Mouse (Mus musculus) cerebellum, postnatal 10 days (tissue): ENCODE measurements around the gene Mypop.

Experiments
- DNase-seq, 2 experiments: peaks; one replicate each; pipeline ENCODE4 v3.0.0; 2021; ENCODE audit warnings: mixed read lengths in 2 of 2

Mypop gene

GRCm38 (mm10) chr7:18990601-18991295, at the start of gene Mypop:
Mypop (plus strand) TSS chr7:18991245.
- peak; percentile 99 to 100 for DNase-seq

GRCm38 (mm10) chr7:18942376-18942775, 48.7 kb upstream of the Mypop start:
- peak; percentile 86 to 93 for DNase-seq

- DNase-seq, result no peak
These were observed 48.2 kb upstream of the Mypop start for GRCm38 (mm10) chr7:18942815-18943214.

GRCm38 (mm10) chr7:18948151-18948550, 42.9 kb upstream of the Mypop start:
- DNase-seq, result no peak

- DNase-seq, result peak; percentile 89 to 94
These were observed 41.1 kb upstream of the Mypop start for GRCm38 (mm10) chr7:18949781-18950522.

- peak; percentile 69 to 73 for DNase-seq
These were observed 40.3 kb upstream of the Mypop start for GRCm38 (mm10) chr7:18950523-18951315.

GRCm38 (mm10) chr7:18951397-18951796, 39.6 kb upstream of the Mypop start:
- DNase-seq, result no peak

GRCm38 (mm10) chr7:18957569-18958383, 33.3 kb upstream of the Mypop start:
- peak; percentile 88 to 90 for DNase-seq

- DNase-seq, result no peak
These were observed 32.7 kb upstream of the Mypop start for GRCm38 (mm10) chr7:18958384-18958766.

GRCm38 (mm10) chr7:18959446-18959845, 31.6 kb upstream of the Mypop start:
- DNase-seq, result peak in 1 of 2 experiments; percentile 33

GRCm38 (mm10) chr7:18962171-18962792, 28.8 kb upstream of the Mypop start:
- DNase-seq, result no peak

GRCm38 (mm10) chr7:18962795-18963194, 28.2 kb upstream of the Mypop start:
- DNase-seq, result no peak

GRCm38 (mm10) chr7:18963294-18963843, 27.7 kb upstream of the Mypop start:
- peak in 1 of 2 experiments; percentile 44 for DNase-seq

GRCm38 (mm10) chr7:18965312-18965711, 25.7 kb upstream of the Mypop start:
- DNase-seq, result no peak

GRCm38 (mm10) chr7:18967603-18968002, 23.4 kb upstream of the Mypop start:
- peak in 1 of 2 experiments; percentile 38 for DNase-seq

GRCm38 (mm10) chr7:18970956-18971355, 20.1 kb upstream of the Mypop start:
- no peak for DNase-seq

GRCm38 (mm10) chr7:18978381-18978780, 12.7 kb upstream of the Mypop start:
- DNase-seq, result peak in 1 of 2 experiments; percentile 42

- no peak for DNase-seq
These were observed 4.5 kb upstream of the Mypop start for GRCm38 (mm10) chr7:18986503-18986902.

- no peak for DNase-seq
These were observed 3.9 kb upstream of the Mypop start, which contains the start of gene Nanos2 for GRCm38 (mm10) chr7:18987100-18987499. Nanos2 (plus strand) TSS chr7:18987400.

- DNase-seq, result no peak
These were observed 3.3 kb upstream of the Mypop start for GRCm38 (mm10) chr7:18987747-18988146.

- no peak for DNase-seq
These were observed 2.3 kb upstream of the Mypop start for GRCm38 (mm10) chr7:18988780-18989179.

GRCm38 (mm10) chr7:18989995-18990394, 1.1 kb upstream of the Mypop start:
- DNase-seq, result peak; percentile 77 to 79
